Mouse (Mus musculus) intestine, embryonic 16.5 days (tissue): ENCODE measurements at regions not wholly inside any gene's neighbourhood (a gene's known extent, or its start where the extent isn't known, plus 50 kb on each side); places are given as distances from the start of the nearest gene placed in this dataset.

Source experiments
- ATAC-seq: fragments of 200-750 bp; cut with Nextera tagmentation; 2 replicates; pipeline ENCODE4 v1.8.0; 2017; ENCODE audit warnings: moderate TSS enrichment, moderate library complexity
- H3K27ac ChIP-seq: fragments of 300-500 bp; sonication (generic); 2 replicates; pipeline ENCODE4 v1.5.1; 2014; ENCODE audit warnings: mild to moderate bottlenecking, low read length
- H3K27me3 ChIP-seq: fragments of 300-500 bp; sonication (generic); replicated peaks from 2 replicates; pipeline ENCODE4 v1.6.1; 2014; ENCODE audit warnings: low read length, control low read depth, mixed read lengths; ENCODE audit not compliant: control insufficient read depth, insufficient read depth
- H3K36me3 ChIP-seq: fragments of 300-500 bp; sonication (generic); 2 replicates; pipeline ENCODE4 v1.6.1; 2014; ENCODE audit warnings: low read length, control low read depth; ENCODE audit not compliant: control insufficient read depth, insufficient read depth
- H3K4me1 ChIP-seq: fragments of 300-500 bp; sonication (generic); 2 replicates; pipeline ENCODE4 v1.6.1; 2014; ENCODE audit warnings: low read length, control low read depth, mixed read lengths; ENCODE audit not compliant: control insufficient read depth, insufficient read depth
- H3K4me2 ChIP-seq: fragments of 300-500 bp; sonication (generic); 2 replicates; pipeline ENCODE4 v1.6.1; 2014; ENCODE audit warnings: low read depth, low read length, control low read depth
- H3K4me3 ChIP-seq: fragments of 300-500 bp; sonication (generic); 2 replicates; pipeline ENCODE4 v1.5.1; 2014; ENCODE audit warnings: mild to moderate bottlenecking, low read length
- H3K9ac ChIP-seq: fragments of 300-500 bp; sonication (generic); 2 replicates; pipeline ENCODE4 v1.6.1; 2014; ENCODE audit warnings: low read depth, low read length
- H3K9me3 ChIP-seq: fragments of 300-500 bp; sonication (generic); 2 replicates; pipeline ENCODE4 v1.6.1; 2016; ENCODE audit warnings: low read length, control low read depth; ENCODE audit not compliant: control insufficient read depth
- WGBS: fragments of 180-500 bp; shearing (Covaris S2); extraction: QIAGEN DNeasy Blood & Tissue Kit; methylation state at CpG from one replicate; pipeline ENCODE4 v1.1.7; 2014; 5-methylcytosine and 5-hydroxymethylcytosine counted together

GRCm38 (mm10) chr9:59198221-59198875, 93.0 kb upstream of the Adpgk start:
- no peak for ATAC-seq
- Histone ChIP-seq H3K4me3 (no peak overlapping the region), H3K9ac (no peak overlapping the region), H3K27ac (no peak overlapping the region), H3K4me1 (no peaks in the 10 kb centered on the region; the same call in 1 of the 2 replicates), H3K27me3 (no peaks in the 10 kb centered on the region), H3K9me3 (no peaks in the 10 kb centered on the region; the same call in 1 of the 2 replicates), H3K4me2 (no peak overlapping the region), H3K36me3 (no peaks in the 10 kb centered on the region)
- 28% methylated on average over 6 of the region's 6 CpGs for WGBS

- 80% methylated on average over 12 of the region's 12 CpGs for WGBS
- H3K4me2 ChIP-seq, result no peak overlapping the region
- H3K9me3 ChIP-seq, result no peaks in the 10 kb centered on the region; the same call in 1 of the 2 replicates
- no peak overlapping the region for H3K27ac ChIP-seq
- ATAC-seq, result no peak
- no peaks in the 10 kb centered on the region; the same call in 1 of the 2 replicates for H3K4me1 ChIP-seq
- no peaks in the 10 kb centered on the region for H3K27me3 ChIP-seq
- no peak overlapping the region for H3K9ac ChIP-seq
- no peak overlapping the region for H3K4me3 ChIP-seq
- H3K36me3 ChIP-seq, result no peaks in the 10 kb centered on the region
Measured at GRCm38 (mm10) chr9:59197506-59197905, 93.9 kb upstream of the Adpgk start.

- Histone ChIP-seq H3K27me3 (no peaks in the 10 kb centered on the region; the same call in 1 of the 2 replicates), H3K36me3 (no peaks in the 10 kb centered on the region), H3K27ac (no peak overlapping the region), H3K9ac (no peak overlapping the region), H3K9me3 (no peaks in the 10 kb centered on the region; the same call in 1 of the 2 replicates), H3K4me1 (peaks cover 8% of the 10 kb centered on the region), H3K4me2 (no peak overlapping the region), H3K4me3 (no peak overlapping the region)
- 84% methylated on average over 11 of the region's 11 CpGs for WGBS
- no peak for ATAC-seq
Measured at GRCm38 (mm10) chr9:59193971-59194370, 97.4 kb upstream of the Adpgk start.

GRCm38 (mm10) chr9:59189141-59189540, 102.2 kb upstream of the Adpgk start:
- peaks cover 4% of the 10 kb centered on the region; the same call in 1 of the 2 replicates for H3K27me3 ChIP-seq
- 12% methylated on average over 9 of the region's 9 CpGs for WGBS
- H3K4me3 ChIP-seq, result peak overlapping the region; percentile 6; the same call in 1 of the 2 replicates
- H3K36me3 ChIP-seq, result no peaks in the 10 kb centered on the region
- H3K4me1 ChIP-seq, result peaks cover 14% of the 10 kb centered on the region
- peak; percentile 48; the same call in 1 of the 2 replicates for ATAC-seq
- H3K9ac ChIP-seq, result peak overlapping the region; percentile 11; the same call in 1 of the 2 replicates
- no peaks in the 10 kb centered on the region for H3K9me3 ChIP-seq
- peak overlapping the region; percentile 6 for H3K4me2 ChIP-seq
- H3K27ac ChIP-seq, result no peak overlapping the region

- Histone ChIP-seq H3K36me3 (no peaks in the 10 kb centered on the region), H3K4me3 (no peak overlapping the region), H3K27me3 (peaks cover 4% of the 10 kb centered on the region; the same call in 1 of the 2 replicates), H3K9me3 (no peaks in the 10 kb centered on the region), H3K9ac (no peak overlapping the region), H3K4me1 (peaks cover 18% of the 10 kb centered on the region), H3K27ac (no peak overlapping the region), H3K4me2 (no peak overlapping the region)
- 66% methylated on average over 4 of the region's 4 CpGs for WGBS
- no peak for ATAC-seq
Measured at GRCm38 (mm10) chr9:59188411-59188810, 102.9 kb upstream of the Adpgk start.

DNA sequence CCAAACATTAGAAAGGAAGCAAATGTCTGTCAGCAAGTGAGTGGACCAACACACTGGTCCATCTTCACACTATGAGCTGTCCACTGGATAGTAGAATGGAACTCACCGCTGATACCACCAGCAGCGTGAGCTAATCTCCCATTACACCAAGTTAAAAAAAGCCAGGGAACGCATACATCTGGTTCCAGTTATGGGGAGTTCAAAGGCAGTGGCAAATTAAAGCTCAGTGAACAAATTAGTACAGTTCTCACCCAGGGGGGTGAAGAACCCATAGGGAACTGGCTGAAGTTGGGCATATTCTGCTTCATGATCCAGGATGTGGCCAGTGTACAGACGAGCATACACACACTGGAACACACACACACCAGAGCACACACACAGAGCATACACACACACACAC, 105.0 kb upstream of the Adpgk start:
- whole genome bisulfite sequencing, result 78% methylated on average over 4 of the region's 4 CpGs
- Histone ChIP-seq H3K27me3 (peaks cover 4% of the 10 kb centered on the region; the same call in 1 of the 2 replicates), H3K9ac (no peak overlapping the region), H3K36me3 (no peaks in the 10 kb centered on the region), H3K9me3 (no peaks in the 10 kb centered on the region), H3K4me3 (no peak overlapping the region), H3K4me1 (peaks cover 25% of the 10 kb centered on the region), H3K4me2 (no peak overlapping the region), H3K27ac (no peak overlapping the region)
- no peak for ATAC-seq

- no peaks in the 10 kb centered on the region for H3K36me3 ChIP-seq
- WGBS, result 46% methylated on average over 3 of the region's 3 CpGs
- H3K4me2 ChIP-seq, result peak overlapping the region; percentile 4; the same call in 1 of the 2 replicates
- no peak overlapping the region for H3K9ac ChIP-seq
- peaks cover 18% of the 10 kb centered on the region for H3K4me1 ChIP-seq
- no peak overlapping the region for H3K4me3 ChIP-seq
- H3K27me3 ChIP-seq, result 0 out of 2 replicates have a peak, but pooled peaks cover 4% of the 10 kb centered on the region
- H3K9me3 ChIP-seq, result no peaks in the 10 kb centered on the region
- H3K27ac ChIP-seq, result no peak overlapping the region
- ATAC-seq, result peak; percentile 50
Measured at GRCm38 (mm10) chr9:59184089-59184488, 107.3 kb upstream of the Adpgk start.

DNA sequence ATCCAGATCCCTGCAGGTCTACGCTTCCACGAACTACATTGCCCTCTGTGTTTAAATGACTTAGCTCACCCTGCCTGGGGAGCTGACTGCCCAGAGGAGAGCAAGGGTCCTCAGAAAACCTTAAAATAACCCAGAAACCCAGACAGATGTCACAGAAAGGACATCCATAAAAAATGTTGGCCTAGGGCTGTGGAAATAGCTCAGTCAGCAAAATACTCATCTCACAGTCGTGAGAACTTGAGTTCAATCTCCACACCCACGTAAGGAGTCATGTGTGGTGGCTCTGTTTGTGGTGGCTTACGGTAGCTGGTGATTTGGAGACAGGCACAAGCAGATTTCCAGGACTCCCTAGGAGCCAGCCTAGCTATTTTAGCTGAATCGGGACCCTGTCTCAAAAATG, 108.5 kb upstream of the Adpgk start:
- Histone ChIP-seq H3K4me2 (0 out of 2 replicates have a peak overlapping the region, but pooled peaks have one; percentile 3), H3K4me3 (no peak overlapping the region), H3K27me3 (no peaks in the 10 kb centered on the region), H3K36me3 (no peaks in the 10 kb centered on the region), H3K9me3 (no peaks in the 10 kb centered on the region), H3K4me1 (peaks cover 14% of the 10 kb centered on the region; the same call in 1 of the 2 replicates), H3K9ac (no peak overlapping the region), H3K27ac (peak overlapping the region; percentile 70)
- WGBS, result 57% methylated on average over 6 of the region's 6 CpGs
- ATAC-seq, result no peak

- Histone ChIP-seq H3K27ac (peak overlapping the region; percentile 70), H3K4me3 (no peak overlapping the region), H3K36me3 (no peaks in the 10 kb centered on the region), H3K9me3 (no peaks in the 10 kb centered on the region), H3K9ac (no peak overlapping the region), H3K4me2 (0 out of 2 replicates have a peak overlapping the region, but pooled peaks have one; percentile 3), H3K27me3 (no peaks in the 10 kb centered on the region), H3K4me1 (peaks cover 11% of the 10 kb centered on the region; the same call in 1 of the 2 replicates)
- peak; percentile 42 for ATAC-seq
- 56% methylated on average over 8 of the region's 8 CpGs for WGBS
Measured at GRCm38 (mm10) chr9:59182490-59182889, 108.9 kb upstream of the Adpgk start.
